Mouse (Mus musculus): ENCODE measurements around the gene Gm20914. TPM values are rescaled to one million over a fixed set of nuclear protein-coding genes. Genes with fewer than 3 reads are reported as not detected.
"Not testable (repeated sequence)": the region's sequence is repeated elsewhere in the genome, so short reads cannot be mapped to it uniquely, and the experiment has no call there.

Gm20914 gene
- total RNA-seq (2021) = not detected
- long read RNA-seq, experiment 1 = 0 reads
- long read RNA-seq, experiment 2 = 0 reads

- DNase-seq (ENCODE audit: low spot score in 2 of 2) = not testable (repeated sequence)
Measured at GRCm38 (mm10) chrY:5725678-5726077, at the start of gene Gm20914. Gene Gm20914 (plus strand): TSS chrY:5725978.

Other genes starting within 250 kb of the Gm20914 start
- gene Gm21854, start 69.0 kb upstream of the Gm20914 start, total RNA-seq (2021) = not detected
- not detected for gene Gm28171, start 67.4 kb downstream of the Gm20914 start, total RNA-seq (2021)
- not detected for gene Gm21778, start 216.5 kb downstream of the Gm20914 start, total RNA-seq (2021)

Measured in left cerebral cortex, adult 18-20 months (tissue).